Mouse (Mus musculus) cerebellum, adult 2 months (tissue): ENCODE measurements around the gene Cps1. TPM values are rescaled to one million over a fixed set of nuclear protein-coding genes. Genes with fewer than 3 reads are reported as not detected.
A peak's percentile ranks its signal among the peaks of the same experiment; 100 is the strongest.

Experiments used
- DNase-seq, 2 experiments: peaks; one replicate each; pipeline ENCODE4 v3.0.0; 2021
- H3K27ac ChIP-seq: fragments of 200-500 bp; 2 replicates; pipeline ENCODE4 v1.5.1; 2012; ENCODE audit warnings: low read length, control low read depth, inconsistent platforms; ENCODE audit not compliant: insufficient read depth
- H3K27me3 ChIP-seq: fragments of 200-500 bp; 2 replicates; pipeline ENCODE4 v1.6.1; 2012; ENCODE audit warnings: inconsistent platforms, mild to moderate bottlenecking, low read length, moderate library complexity; ENCODE audit not compliant: control insufficient read depth, insufficient read depth
- H3K4me1 ChIP-seq: fragments of 200-500 bp; 2 replicates; pipeline ENCODE4 v1.6.1; 2011; ENCODE audit warnings: low read length; ENCODE audit not compliant: control insufficient read depth, insufficient read depth
- H3K4me3 ChIP-seq: fragments of 200-500 bp; replicated peaks from 2 replicates; pipeline ENCODE3; 2011; ENCODE audit warnings: mild to moderate bottlenecking, low read depth, low read length, control low read depth; ENCODE audit not compliant: insufficient read depth
- CTCF ChIP-seq: fragments of 200-500 bp; IDR thresholded peaks from 2 replicates; pipeline ENCODE4 v1.5.1; 2011; ENCODE audit warnings: low read depth, mild to moderate bottlenecking, control low read depth, low read length, moderate library complexity, borderline replicate concordance; ENCODE audit not compliant: insufficient read depth
- POLR2A ChIP-seq: fragments of 200-500 bp; IDR thresholded peaks from 2 replicates; pipeline ENCODE4 v1.6.1; 2011; ENCODE audit warnings: low read length, control low read depth, borderline replicate concordance; ENCODE audit not compliant: insufficient read depth
- WGBS: fragments of 180-500 bp; shearing (Covaris S2); methylation state at CpG from one replicate; pipeline ENCODE4 v1.1.7; 2018; 5-methylcytosine and 5-hydroxymethylcytosine counted together
- polyA plus RNA-seq: library from polyadenylated mRNA; depleted of rRNA; stranded (reverse); fragments of >200 nt; gene quantifications from 2 replicates; pipeline ENCODE4 v1.2.3, GENCODE M21; 2012

Cps1 gene
- polyA plus RNA-seq, 1 experiment, result 0.31 TPM

DNA sequence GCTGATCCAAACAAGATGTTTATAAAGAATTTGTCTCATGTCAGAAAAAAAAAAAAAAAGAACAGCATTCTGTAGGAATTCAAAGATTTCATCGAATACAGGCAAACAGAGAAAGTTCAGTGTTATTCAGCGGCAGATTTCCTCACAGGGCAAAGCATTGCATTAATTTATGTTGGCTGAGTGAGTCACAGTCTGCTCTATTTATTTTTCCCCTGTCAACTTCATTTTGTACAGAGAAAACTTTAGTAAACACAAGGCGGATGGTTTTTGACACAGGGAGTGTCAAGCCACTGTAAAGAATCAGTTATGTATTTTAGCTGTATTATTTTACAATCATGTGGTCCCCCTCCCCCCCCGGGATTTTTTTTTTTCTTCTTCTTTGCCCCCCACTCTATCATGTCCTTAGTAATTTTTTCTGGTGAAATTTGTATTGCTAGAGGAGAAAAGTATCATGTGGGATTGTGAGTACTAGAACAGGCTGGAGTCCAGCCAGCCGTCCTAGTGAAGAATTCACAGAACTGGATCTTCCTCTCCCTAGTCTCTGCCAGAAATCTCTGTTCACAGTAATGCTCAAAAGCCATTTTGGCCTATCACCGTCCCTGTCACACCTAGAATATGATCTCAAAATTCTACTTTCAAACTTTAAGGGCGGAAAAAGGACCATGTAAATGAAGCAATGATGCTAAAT is 9.3 kb upstream of the Cps1 start:
- no peak for DNase-seq
- WGBS, result 69% methylated on average over 7 of the region's 7 CpGs
- H3K27me3 ChIP-seq, result no peaks in the 10 kb centered on the region

DNA sequence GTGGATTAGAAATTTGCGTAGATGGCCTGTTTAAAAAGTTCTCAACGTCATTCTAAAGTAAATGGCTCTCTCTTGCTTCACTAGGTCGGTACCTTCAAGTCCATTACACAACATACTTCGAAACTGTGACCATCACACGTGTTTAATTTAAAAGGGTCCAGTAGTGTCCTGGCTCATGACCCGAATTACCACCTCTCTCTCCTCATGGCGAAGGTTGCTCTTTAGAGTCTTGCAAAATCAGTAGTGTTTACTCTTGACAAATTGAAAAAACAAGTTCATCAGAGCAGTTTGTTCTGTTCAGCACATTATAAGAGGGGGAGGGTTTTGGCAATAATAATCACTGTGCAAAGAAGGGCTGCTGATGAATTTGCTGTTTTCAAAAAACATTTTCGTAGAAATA is 6.3 kb upstream of the Cps1 start:
- TF ChIP-seq POLR2A, result no peak
- no peak for TF ChIP-seq CTCF

More for the DNA sequence above, 9.3 kb upstream of the Cps1 start:
- no peak for TF ChIP-seq CTCF
- TF ChIP-seq POLR2A, result no peak
- no peak overlapping the region for H3K4me3 ChIP-seq
- H3K4me1 ChIP-seq, result no peaks in the 10 kb centered on the region
- H3K27ac ChIP-seq, result no peak overlapping the region

DNA sequence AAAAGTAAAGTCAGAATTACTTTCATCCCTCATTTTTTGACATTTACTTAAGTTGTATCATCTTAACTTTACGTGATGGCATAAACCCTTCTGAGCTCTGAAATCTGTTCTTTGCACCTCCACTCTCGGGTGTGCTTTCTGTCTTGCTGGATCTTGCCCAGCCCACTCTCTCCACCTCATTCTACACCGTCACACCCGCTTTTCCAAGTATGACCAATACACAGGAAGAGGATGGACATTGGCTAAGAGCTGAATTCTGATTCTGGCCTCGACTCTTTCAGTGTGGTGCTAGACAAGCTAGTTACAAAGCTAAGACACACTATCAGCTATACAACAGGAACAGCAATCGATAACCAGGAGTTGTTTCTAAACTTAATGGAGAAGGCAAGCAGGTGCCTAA is 5.0 kb upstream of the Cps1 start:
- Histone ChIP-seq H3K27me3 (no peaks in the 10 kb centered on the region), H3K4me1 (no peaks in the 10 kb centered on the region), H3K4me3 (no peak overlapping the region), H3K27ac (no peak overlapping the region)
- 82% methylated on average over 6 of the region's 6 CpGs for WGBS
- no peak for TF ChIP-seq POLR2A
- no peak for TF ChIP-seq CTCF
- DNase-seq, result no peak

More for the DNA sequence above, 6.3 kb upstream of the Cps1 start:
- Histone ChIP-seq H3K4me3 (no peak overlapping the region), H3K4me1 (no peaks in the 10 kb centered on the region), H3K27me3 (no peaks in the 10 kb centered on the region), H3K27ac (no peak overlapping the region)
- WGBS, result 86% methylated on average over 8 of the region's 8 CpGs
- no peak for DNase-seq

DNA sequence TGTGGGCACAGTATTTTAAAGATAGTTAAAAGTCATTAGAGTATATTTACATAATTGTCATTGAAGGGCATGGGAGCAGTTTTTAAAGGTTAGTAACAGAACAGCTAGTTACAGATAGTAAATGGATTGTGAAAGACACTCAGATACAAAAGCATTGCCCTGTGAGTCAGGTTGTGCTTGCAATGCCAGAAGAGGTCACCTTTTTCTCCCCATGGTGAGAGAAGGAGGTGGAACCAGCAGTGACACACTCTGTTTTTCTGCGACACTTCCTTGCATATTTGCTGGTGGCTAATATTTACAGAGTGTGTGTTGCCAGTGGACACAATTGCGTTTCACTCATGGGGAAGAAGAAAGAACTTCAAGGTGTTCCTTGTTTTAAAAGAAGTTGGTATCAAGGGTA is 2.6 kb downstream of the Cps1 start:
- Histone ChIP-seq H3K4me3 (no peak overlapping the region), H3K27me3 (no peaks in the 10 kb centered on the region), H3K27ac (no peak overlapping the region), H3K4me1 (no peaks in the 10 kb centered on the region)
- no peak for TF ChIP-seq POLR2A
- no peak for TF ChIP-seq CTCF
- no peak for DNase-seq
- WGBS, result 87% methylated on average over 2 of the region's 2 CpGs

DNA sequence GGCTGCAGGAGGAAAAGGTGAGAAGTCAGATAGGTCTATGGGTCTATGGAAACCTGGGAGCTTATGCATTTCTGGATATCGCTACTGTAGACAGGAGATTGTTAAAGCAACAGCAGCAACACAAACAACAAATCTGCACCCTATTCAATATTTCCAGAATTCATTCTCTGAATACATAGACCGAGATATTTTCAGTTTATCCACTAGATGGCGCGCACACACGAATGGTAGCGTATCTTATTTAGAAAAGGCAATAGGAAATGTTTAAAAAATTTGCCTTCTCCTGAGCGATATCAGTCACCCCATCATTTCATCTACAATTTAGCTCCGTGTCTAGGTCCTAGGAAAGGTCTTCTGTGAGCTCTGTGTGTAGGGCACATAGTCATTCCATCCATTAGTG is 21.1 kb downstream of the Cps1 start:
- Histone ChIP-seq H3K4me3 (no peak overlapping the region), H3K4me1 (no peaks in the 10 kb centered on the region; the same call in 1 of the 2 replicates), H3K27ac (no peak overlapping the region), H3K27me3 (no peaks in the 10 kb centered on the region)
- DNase-seq, result peak in 1 of 2 experiments; percentile 7
- no peak for TF ChIP-seq POLR2A
- no peak for TF ChIP-seq CTCF
- WGBS, result 4% methylated on average over 8 of the region's 8 CpGs

DNA sequence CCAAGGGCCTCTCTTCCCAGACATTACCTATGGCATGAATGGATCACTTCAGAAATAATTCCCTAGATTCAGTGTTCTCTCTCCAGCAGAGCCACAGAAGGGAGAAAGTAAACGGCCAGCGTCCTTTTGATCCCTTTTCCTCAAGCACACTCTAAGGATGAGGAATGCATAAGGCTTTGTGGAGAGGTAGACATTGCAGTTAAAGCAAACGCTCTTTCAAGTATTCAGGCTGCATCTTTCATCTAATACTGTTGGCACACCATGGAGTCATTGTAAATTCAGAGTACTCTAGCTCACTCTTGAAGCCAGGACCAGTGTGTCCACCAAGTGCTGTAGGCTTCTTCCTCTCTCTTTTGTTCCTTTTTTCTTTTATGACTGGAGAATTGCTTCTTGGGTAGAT is 28.4 kb downstream of the Cps1 start:
- no peaks in the 10 kb centered on the region for H3K4me1 ChIP-seq
- no peak overlapping the region for H3K27ac ChIP-seq
- DNase-seq, result no peak
- H3K4me3 ChIP-seq, result no peak overlapping the region
- H3K27me3 ChIP-seq, result no peaks in the 10 kb centered on the region
- 74% methylated on average over 3 of the region's 3 CpGs for WGBS
- TF ChIP-seq POLR2A (no peak), CTCF (no peak)

DNA sequence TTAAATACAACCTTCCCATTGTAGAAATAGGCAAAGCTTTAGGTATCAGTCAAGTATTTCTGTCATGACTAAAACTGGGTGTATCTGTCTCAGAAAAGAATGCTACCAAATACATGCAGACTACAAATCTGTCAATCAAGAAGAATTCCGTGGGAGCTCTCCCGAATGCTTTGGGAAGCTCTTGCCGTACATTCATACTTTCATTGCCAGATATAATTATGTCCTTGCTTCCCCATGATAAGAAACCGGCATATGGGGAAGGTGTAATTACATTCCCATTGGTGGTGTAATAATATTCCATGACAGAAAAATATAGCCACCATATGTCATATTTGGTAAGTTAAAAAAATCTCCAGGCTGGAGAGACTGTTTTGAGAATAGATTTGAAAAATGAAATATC is 44.5 kb downstream of the Cps1 start:
- TF ChIP-seq POLR2A, result no peak
- Histone ChIP-seq H3K4me1 (no peaks in the 10 kb centered on the region), H3K4me3 (no peak overlapping the region), H3K27ac (no peak overlapping the region), H3K27me3 (no peaks in the 10 kb centered on the region)
- WGBS, result 47% methylated on average over 4 of the region's 4 CpGs
- DNase-seq, result no peak

DNA sequence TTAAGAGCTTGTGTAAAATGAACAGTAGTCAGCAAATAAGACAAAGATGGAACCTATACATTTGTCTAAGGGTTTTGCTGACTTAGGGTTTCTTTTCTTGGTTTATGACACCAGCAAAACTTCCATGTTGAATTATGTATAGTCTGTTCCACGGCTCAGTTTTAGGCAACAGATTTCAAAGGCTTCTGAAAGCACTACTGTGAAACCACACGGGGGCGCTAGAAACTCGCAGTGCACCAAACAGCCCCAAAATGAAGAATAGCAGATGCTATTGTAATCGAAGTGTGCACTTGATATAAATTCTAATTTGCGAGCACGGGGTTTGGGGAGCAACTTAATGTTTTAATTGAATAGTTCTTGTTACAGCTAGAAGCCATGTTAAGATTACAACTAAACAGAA is 58.3 kb downstream of the Cps1 start:
- TF ChIP-seq CTCF (peak; percentile 59), POLR2A (no peak)
- DNase-seq, result peak; percentile 31
- Histone ChIP-seq H3K4me1 (no peaks in the 10 kb centered on the region), H3K27me3 (no peaks in the 10 kb centered on the region), H3K27ac (no peak overlapping the region), H3K4me3 (no peak overlapping the region)
- 2% methylated on average over 7 of the region's 7 CpGs for WGBS

DNA sequence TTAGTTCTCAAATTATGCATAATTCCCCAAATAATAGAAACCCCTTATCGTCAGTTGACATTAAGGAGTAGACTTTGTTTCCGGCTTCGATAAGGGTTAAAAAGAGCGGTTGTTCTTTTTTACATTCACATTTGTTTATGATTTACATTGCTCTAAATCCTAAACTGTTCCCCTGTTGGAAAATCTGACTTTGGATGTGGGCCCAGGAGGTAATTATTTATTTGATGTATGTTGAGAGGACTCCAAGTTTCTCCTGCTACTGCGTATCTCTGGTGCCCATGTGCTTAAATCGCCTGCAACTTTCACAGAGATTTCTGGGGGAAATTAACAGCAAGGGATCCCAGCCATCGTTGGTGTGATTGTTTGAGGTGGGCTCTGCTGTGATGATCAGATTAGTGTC is 59.4 kb downstream of the Cps1 start:
- Histone ChIP-seq H3K27ac (no peak overlapping the region), H3K27me3 (no peaks in the 10 kb centered on the region), H3K4me1 (no peaks in the 10 kb centered on the region), H3K4me3 (no peak overlapping the region)
- DNase-seq, result no peak
- WGBS, result 75% methylated on average over 7 of the region's 7 CpGs
- TF ChIP-seq POLR2A (no peak), CTCF (no peak)
